Mouse (Mus musculus): Measurements from ENCODE around the gene Rspo1. TPM values are rescaled to one million over a fixed set of nuclear protein-coding genes. Genes with fewer than 3 reads are reported as not detected.

Rspo1 gene
- total and polyA plus RNA-seq, 3 experiments: 0.25 to 0.50 (median 0.31) TPM

- H3K4me2 ChIP-seq (ENCODE audit: insufficient read depth, low read depth, poor library complexity, severe bottlenecking): no peak overlapping the region
- in situ Hi-C loops (cut with MboI; ENCODE audit: low pct_ligation_motif_present, low pct_unique_long_range_greater_than_20kb, low sequenced_read_pairs): no loop called here
- peaks cover 0 to 3% of the 10 kb centered on the region in 2 experiments; a peak in 1 of 4 replicates for H3K4me1 ChIP-seq (ENCODE audit: control insufficient read depth in 1 of 2, insufficient read depth in 2 of 2)
- no peaks in the 10 kb centered on the region for H3K36me3 ChIP-seq (replicated peaks in 1 of 2; ENCODE audit: control insufficient read depth in 1 of 2, insufficient read depth in 1 of 2, low read length in 1 of 2)
- TF ChIP-seq TCF12 (IDR thresholded peaks at IDR 0.05; ENCODE audit: low read depth, low read length) (no peak), POLR2AphosphoS2 (IDR thresholded peaks at IDR 0.05; ENCODE audit: low read depth, low read length) (no peak), USF2 (conservative IDR thresholded peaks at IDR 0.05; ENCODE audit: low read depth, low read length) (no peak), MEF2A (IDR thresholded peaks at IDR 0.05; ENCODE audit: borderline replicate concordance, low read depth, low read length) (no peak), PAX5 (IDR thresholded peaks at IDR 0.05; ENCODE audit: low read length) (no peak), MYC (IDR thresholded peaks at IDR 0.05; ENCODE audit: low read depth, low read length) (no peak), RCOR1 (conservative IDR thresholded peaks at IDR 0.05; ENCODE audit: low read depth, low read length) (no peak), JUND (conservative IDR thresholded peaks at IDR 0.05; ENCODE audit: low read depth, low read length) (no peak), IRF4 (IDR thresholded peaks at IDR 0.05; ENCODE audit: low read depth, low read length) (no peak), HCFC1 (IDR thresholded peaks at IDR 0.05; ENCODE audit: low read depth, low read length) (no peak), CHD1 (IDR thresholded peaks at IDR 0.05; ENCODE audit: low read depth, low read length) (no peak), CHD2 (IDR thresholded peaks at IDR 0.05; ENCODE audit: low read length) (no peak), KAT2A (IDR thresholded peaks at IDR 0.05; ENCODE audit: insufficient replicate concordance, low read length) (no peak), ZKSCAN1 (IDR thresholded peaks at IDR 0.05; ENCODE audit: borderline replicate concordance, low read depth, low read length) (no peak)
- DNase-seq (ENCODE audit: extremely low read depth): no peak
- H3K9ac ChIP-seq (ENCODE audit: insufficient read depth, low read depth): no peak overlapping the region
- no peaks in the 10 kb centered on the region for H3K9me3 ChIP-seq (replicated peaks; ENCODE audit: low read length)
- no peaks in the 10 kb centered on the region for H3K79me2 ChIP-seq (replicated peaks; ENCODE audit: control insufficient read depth, extremely low read depth, insufficient read depth, poor library complexity, severe bottlenecking)
- peaks cover 49% of the 10 kb centered on the region for H3K27me3 ChIP-seq (replicated peaks)
- no peak overlapping the region for H3K27ac ChIP-seq (ENCODE audit: insufficient read depth, low read depth)
- dilution Hi-C loops (cut with MboI; ENCODE audit: extremely low pct_ligation_motif_present, extremely low pct_unique_long_range_greater_than_20kb, low sequenced_read_pairs): loop anchor here (25.0 kb wide), 1 partner anchor 92 kb away; the partner anchor contains the start of genes Dnali1 and Snip1
- H3K4me3 ChIP-seq (replicated peaks in 1 of 3; ENCODE audit: low read depth in 2 of 3, low read length in 2 of 3, poor library complexity in 1 of 3): no peak overlapping the region
Measured at GRCm38 (mm10) chr4:124970677-124971076, 15.6 kb upstream of the Rspo1 start.

GRCm38 (mm10) chr4:124971094-124971493 lies 15.1 kb upstream of the Rspo1 start:
- peaks cover 46% of the 10 kb centered on the region for H3K27me3 ChIP-seq (replicated peaks)
- no peak overlapping the region for H3K27ac ChIP-seq (ENCODE audit: insufficient read depth, low read depth)
- no peaks in the 10 kb centered on the region for H3K36me3 ChIP-seq (replicated peaks in 1 of 2; ENCODE audit: control insufficient read depth in 1 of 2, insufficient read depth in 1 of 2, low read length in 1 of 2)
- in situ Hi-C loops (cut with MboI; ENCODE audit: low pct_ligation_motif_present, low pct_unique_long_range_greater_than_20kb, low sequenced_read_pairs): no loop called here
- no peaks in the 10 kb centered on the region for H3K9me3 ChIP-seq (replicated peaks; ENCODE audit: low read length)
- H3K9ac ChIP-seq (ENCODE audit: insufficient read depth, low read depth): no peak overlapping the region
- H3K4me2 ChIP-seq (ENCODE audit: insufficient read depth, low read depth, poor library complexity, severe bottlenecking): no peak overlapping the region
- H3K4me3 ChIP-seq (replicated peaks in 1 of 3; ENCODE audit: low read depth in 2 of 3, low read length in 2 of 3, poor library complexity in 1 of 3): no peak overlapping the region
- peaks cover 0 to 3% of the 10 kb centered on the region in 2 experiments; a peak in 1 of 4 replicates for H3K4me1 ChIP-seq (ENCODE audit: control insufficient read depth in 1 of 2, insufficient read depth in 2 of 2)
- DNase-seq (ENCODE audit: extremely low read depth): no peak
- no peak for TF ChIP-seq JUN (IDR thresholded peaks at IDR 0.05; ENCODE audit: insufficient read depth, low read depth, low read length)
- TF ChIP-seq CTCF (conservative IDR thresholded peaks at IDR 0.05 in 1 of 2, IDR thresholded peaks at IDR 0.05 in 1 of 2; ENCODE audit: low read depth in 2 of 2, low read length in 2 of 2): no peak
- no peak for TF ChIP-seq BHLHE40 (IDR thresholded peaks at IDR 0.05; ENCODE audit: low read depth, low read length)
- no peak for TF ChIP-seq CHD1 (IDR thresholded peaks at IDR 0.05; ENCODE audit: low read depth, low read length)
- TF ChIP-seq KAT2A (IDR thresholded peaks at IDR 0.05; ENCODE audit: insufficient replicate concordance, low read length): no peak
- dilution Hi-C loops (cut with MboI; ENCODE audit: extremely low pct_ligation_motif_present, extremely low pct_unique_long_range_greater_than_20kb, low sequenced_read_pairs): loop anchor here (25.0 kb wide), 1 partner anchor 91 kb away; the partner anchor contains the start of genes Dnali1 and Snip1
- H3K79me2 ChIP-seq (replicated peaks; ENCODE audit: control insufficient read depth, extremely low read depth, insufficient read depth, poor library complexity, severe bottlenecking): no peaks in the 10 kb centered on the region

All from CH12.LX (cell line).